Mouse (Mus musculus) thymus, postnatal 14 days (tissue): ENCODE measurements around the gene Tmem38b.
A peak's percentile ranks its signal among the peaks of the same experiment; 100 is the strongest.

ENCODE experiments used
- DNase-seq: peaks from one replicate; pipeline ENCODE4 v3.0.0; 2021

Gene Tmem38b

GRCm38 (mm10) chr4:53830579-53830978 lies 4.7 kb downstream of the Tmem38b start:
- no peak for DNase-seq

- DNase-seq = no peak
Measured at GRCm38 (mm10) chr4:53832321-53832720, 6.5 kb downstream of the Tmem38b start.

- no peak for DNase-seq
Measured at GRCm38 (mm10) chr4:53836978-53837377, 11.1 kb downstream of the Tmem38b start.

GRCm38 (mm10) chr4:53840158-53840870 lies 14.5 kb downstream of the Tmem38b start:
- DNase-seq = no peak

- DNase-seq = no peak
Measured at GRCm38 (mm10) chr4:53843553-53843952, 17.7 kb downstream of the Tmem38b start.

- peak; percentile 25 for DNase-seq
Measured at GRCm38 (mm10) chr4:53844835-53845619, 19.2 kb downstream of the Tmem38b start.

GRCm38 (mm10) chr4:53845656-53846055 lies 19.8 kb downstream of the Tmem38b start:
- no peak for DNase-seq

GRCm38 (mm10) chr4:53846326-53846725 lies 20.5 kb downstream of the Tmem38b start:
- no peak for DNase-seq

- DNase-seq = no peak
Measured at GRCm38 (mm10) chr4:53847541-53847940, 21.7 kb downstream of the Tmem38b start.

- no peak for DNase-seq
Measured at GRCm38 (mm10) chr4:53848308-53848707, 22.5 kb downstream of the Tmem38b start.

GRCm38 (mm10) chr4:53848816-53849215 lies 23.0 kb downstream of the Tmem38b start:
- DNase-seq = no peak

- no peak for DNase-seq
Measured at GRCm38 (mm10) chr4:53849804-53850203, 24.0 kb downstream of the Tmem38b start.

- no peak for DNase-seq
Measured at GRCm38 (mm10) chr4:53853333-53853732, 27.5 kb downstream of the Tmem38b start.

GRCm38 (mm10) chr4:53859944-53860343 lies 34.1 kb downstream of the Tmem38b start:
- DNase-seq = no peak

GRCm38 (mm10) chr4:53862101-53862500 lies 36.3 kb downstream of the Tmem38b start:
- DNase-seq = no peak

GRCm38 (mm10) chr4:53864098-53864820 lies 38.4 kb downstream of the Tmem38b start:
- DNase-seq = no peak

- DNase-seq = no peak
Measured at GRCm38 (mm10) chr4:53866459-53866858, 40.6 kb downstream of the Tmem38b start.

- DNase-seq = no peak
Measured at GRCm38 (mm10) chr4:53878542-53879417, 52.9 kb downstream of the Tmem38b start.

GRCm38 (mm10) chr4:53882921-53883682 lies 57.3 kb downstream of the Tmem38b start:
- no peak for DNase-seq

- no peak for DNase-seq
Measured at GRCm38 (mm10) chr4:53884351-53885245, 58.8 kb downstream of the Tmem38b start.
